Mouse (Mus musculus): Measurements from ENCODE around the gene Slc52a3.

Gene Slc52a3

GRCm38 (mm10) chr2:152029252-152030082 is 33.2 kb downstream of the Slc52a3 start:
- in situ Hi-C loops (cut with MboI, MseI), result loop anchor here (5.0 to 10.0 kb wide), 3 partner anchors 168 to 345 kb away; partner anchors contain the start of gene Nrsn2 (in 1 of the 2)

GRCm38 (mm10) chr2:152030986-152031385 is 34.7 kb downstream of the Slc52a3 start:
- in situ Hi-C loops (cut with MboI, MseI), result loop anchor here in 1 of 2 experiments (10.0 kb wide), 1 partner anchor 334 kb away; no protein-coding TSS in a partner anchor

GRCm38 (mm10) chr2:152040101-152040500 is 43.8 kb downstream of the Slc52a3 start:
- in situ Hi-C loops (cut with MboI, MseI), result no loop called here

- in situ Hi-C loops (cut with MboI, MseI), result no loop called here
Measured at GRCm38 (mm10) chr2:152047116-152048002, 51.0 kb downstream of the Slc52a3 start.

GRCm38 (mm10) chr2:152048003-152048980 is 52.0 kb downstream of the Slc52a3 start:
- in situ Hi-C loops (cut with MboI, MseI), result no loop called here

- in situ Hi-C loops (cut with MboI, MseI), result no loop called here
Measured at GRCm38 (mm10) chr2:152048981-152049441, 52.7 kb downstream of the Slc52a3 start.

- in situ Hi-C loops (cut with MboI, MseI), result no loop called here
Measured at GRCm38 (mm10) chr2:152049611-152050270, 53.4 kb downstream of the Slc52a3 start.

- in situ Hi-C loops (cut with MboI, MseI), result no loop called here
Measured at GRCm38 (mm10) chr2:152050316-152050715, 54.0 kb downstream of the Slc52a3 start.

GRCm38 (mm10) chr2:152051985-152052384 is 55.7 kb downstream of the Slc52a3 start:
- in situ Hi-C loops (cut with MboI, MseI), result no loop called here

GRCm38 (mm10) chr2:152055406-152055805 is 59.1 kb downstream of the Slc52a3 start:
- in situ Hi-C loops (cut with MboI, MseI), result no loop called here

- in situ Hi-C loops (cut with MboI, MseI), result no loop called here
Measured at GRCm38 (mm10) chr2:152056368-152057251, 60.3 kb downstream of the Slc52a3 start.

- in situ Hi-C loops (cut with MboI, MseI), result no loop called here
Measured at GRCm38 (mm10) chr2:152057252-152057563, 60.9 kb downstream of the Slc52a3 start.
